Comparison of ENCODE assay signal across 8 mouse cellular contexts in genomic region chr11:54860256-54861038, GRCm38 (mm10). TPM values are rescaled to one million over a fixed set of nuclear protein-coding genes. Genes with fewer than 3 reads are reported as not detected.
A peak's percentile ranks its signal among the peaks of the same experiment; 100 is the strongest.
DNase-seq lines count a peak whose midpoint lies in the region; ATAC-seq and TF ChIP-seq lines count a peak whose summit lies in the region.

Gene Lyrm7 (minus strand): TSS chr11:54860916.

- H3K4me3 ChIP-seq in C2C12 (ENCODE audit: insufficient read depth, poor library complexity, severe bottlenecking) (peak within 1 kb of the TSS; percentile 48), myocyte (peak within 1 kb of the TSS; percentile 45)
- H3K4me3 ChIP-seq in erythroblast, embryonic 14.5 days (replicated peaks): peak within 1 kb of the TSS; percentile 73
- peak within 1 kb of the TSS; percentile 76 for H3K4me3 ChIP-seq in heart, embryonic 11.5 days (ENCODE audit: low read depth, low read length)
- peak within 1 kb of the TSS; percentile 77 for H3K4me3 ChIP-seq in kidney, embryonic 16.5 days (ENCODE audit: low read length)
- H3K4me3 ChIP-seq in liver, adult 2 months (ENCODE audit: insufficient read depth, low read depth, low read length): peak within 1 kb of the TSS; percentile 93

- peak; percentile 83; the same call in 1 of the 2 replicates for TF ChIP-seq POLR2A in brain, embryonic 14.5 days (IDR thresholded peaks at IDR 0.05; ENCODE audit: borderline replicate concordance, extremely low read depth, insufficient read depth, insufficient read length, poor library complexity, severe bottlenecking)
- peak; percentile 68 for TF ChIP-seq POLR2A in liver, adult 2 months (IDR thresholded peaks at IDR 0.05; ENCODE audit: extremely low read depth, insufficient read depth, low read length)
- peak; percentile 65 for TF ChIP-seq POLR2A in myocyte (IDR thresholded peaks at IDR 0.05; ENCODE audit: insufficient read length, low read depth)

- H3K9ac ChIP-seq in heart, embryonic 11.5 days (ENCODE audit: low read depth, low read length): peak within 1 kb of the TSS; percentile 81
- H3K9ac ChIP-seq in kidney, embryonic 16.5 days (replicated peaks; ENCODE audit: low read length): peak within 1 kb of the TSS; percentile 77
- H3K9ac ChIP-seq in liver, adult 2 months (ENCODE audit: low read depth, low read length): peak within 1 kb of the TSS; percentile 81

- no peaks in the 10 kb centered on the region for H3K79me3 ChIP-seq in C2C12 (ENCODE audit: low read depth)

- H3K79me2 ChIP-seq in C2C12 (ENCODE audit: control insufficient read depth, insufficient read depth) (no peaks in the 10 kb centered on the region), myocyte (ENCODE audit: control insufficient read depth, insufficient read depth) (no peaks in the 10 kb centered on the region)
- peaks cover 3% of the 10 kb centered on the region; the same call in 1 of the 2 replicates for H3K79me2 ChIP-seq in liver, adult 2 months (ENCODE audit: control insufficient read depth, insufficient read depth, low read length)

- peak within 1 kb of the TSS; percentile 95 for H3K27ac ChIP-seq in heart, embryonic 11.5 days (ENCODE audit: low read depth, low read length)
- peak within 1 kb of the TSS; percentile 87 for H3K27ac ChIP-seq in kidney, embryonic 16.5 days (ENCODE audit: low read length)
- peak within 1 kb of the TSS; percentile 93 for H3K27ac ChIP-seq in liver, adult 2 months (replicated peaks; ENCODE audit: insufficient read depth, low read depth, low read length)

- H3K4me2 ChIP-seq in heart, embryonic 11.5 days: peak within 1 kb of the TSS; percentile 84
- peak within 1 kb of the TSS; percentile 76 for H3K4me2 ChIP-seq in kidney, embryonic 16.5 days (replicated peaks; ENCODE audit: low read depth, low read length)
- peak within 1 kb of the TSS; percentile 93 for H3K4me2 ChIP-seq in myocyte (ENCODE audit: low read depth)

- H3K27me3 ChIP-seq in C2C12 (ENCODE audit: control insufficient read depth, insufficient read depth, insufficient read length) (no peaks in the 10 kb centered on the region), myocyte (ENCODE audit: control insufficient read depth, insufficient read depth, insufficient read length) (no peaks in the 10 kb centered on the region)
- no peaks in the 10 kb centered on the region for H3K27me3 ChIP-seq in erythroblast, embryonic 14.5 days (ENCODE audit: control insufficient read depth)
- H3K27me3 ChIP-seq in heart, embryonic 11.5 days (ENCODE audit: control insufficient read depth, insufficient read depth, low read length): no peaks in the 10 kb centered on the region
- H3K27me3 ChIP-seq in kidney, embryonic 16.5 days (ENCODE audit: insufficient read depth, low read length): no peaks in the 10 kb centered on the region
- H3K27me3 ChIP-seq in liver, adult 2 months (ENCODE audit: control insufficient read depth, insufficient read depth, low read length): no peaks in the 10 kb centered on the region
- H3K27me3 ChIP-seq in splenic B cell, adult 2 months (ENCODE audit: control insufficient read depth, insufficient read depth, low read length, poor library complexity, severe bottlenecking): no peaks in the 10 kb centered on the region

- H3ac ChIP-seq in C2C12 (ENCODE audit: control insufficient read depth, insufficient read length, low read depth) (peak within 1 kb of the TSS; percentile 91), myocyte (ENCODE audit: control insufficient read depth, insufficient read length) (peak within 1 kb of the TSS; percentile 31)

- H3K9me3 ChIP-seq in erythroblast, embryonic 14.5 days (ENCODE audit: control insufficient read depth, low read length): no peaks in the 10 kb centered on the region
- H3K9me3 ChIP-seq in heart, embryonic 11.5 days (replicated peaks; ENCODE audit: control insufficient read depth, low read length): no peaks in the 10 kb centered on the region
- no peaks in the 10 kb centered on the region for H3K9me3 ChIP-seq in kidney, embryonic 16.5 days (ENCODE audit: low read length)

- DNase-seq in brain, embryonic 14.5 days (ENCODE audit: low read depth): peak; percentile 100
- DNase-seq in liver, adult 2 months (ENCODE audit: extremely low read depth, low read depth, low spot score): peak; percentile 96
- peak; percentile 99 for DNase-seq in splenic B cell, adult 2 months (ENCODE audit: low read depth, low spot score)

- H3K4me1 ChIP-seq in erythroblast, embryonic 14.5 days (ENCODE audit: control insufficient read depth): peaks cover 36% of the 10 kb centered on the region
- H3K4me1 ChIP-seq in heart, embryonic 11.5 days (ENCODE audit: control insufficient read depth, insufficient read depth, low read length): peaks cover 2% of the 10 kb centered on the region; the same call in 1 of the 2 replicates
- peaks cover 6% of the 10 kb centered on the region for H3K4me1 ChIP-seq in kidney, embryonic 16.5 days (ENCODE audit: insufficient read depth, low read length)
- peaks cover 2% of the 10 kb centered on the region; the same call in 1 of the 2 replicates for H3K4me1 ChIP-seq in liver, adult 2 months (ENCODE audit: control insufficient read depth, insufficient read depth, low read length)

- ATAC-seq in heart, embryonic 11.5 days (replicated peaks; ENCODE audit: insufficient number of reproducible peaks, low FRiP score, low TSS enrichment): peak; percentile 94
- peak; percentile 97 for ATAC-seq in kidney, embryonic 16.5 days (ENCODE audit: low FRiP score, low TSS enrichment)

- WGBS in heart, embryonic 11.5 days (ENCODE audit: insufficient replicate concordance): under 1% methylated on average over 42 of the region's 42 CpGs
- WGBS in kidney, embryonic 16.5 days: 0% methylated on average over 42 of the region's 42 CpGs
- WGBS in liver, adult 2 months: 1% methylated on average over 42 of the region's 42 CpGs

- TF ChIP-seq CTCF in C2C12 (IDR thresholded peaks at IDR 0.05; ENCODE audit: control insufficient read depth, insufficient read depth, insufficient read length): no peak
- TF ChIP-seq CTCF in brain, embryonic 14.5 days (IDR thresholded peaks at IDR 0.05; ENCODE audit: borderline replicate concordance, extremely low read depth, insufficient read depth, insufficient read length): no peak
- TF ChIP-seq CTCF in liver, adult 2 months (IDR thresholded peaks at IDR 0.05; ENCODE audit: low read depth, low read length): no peak

- no peaks in the 10 kb centered on the region for H3K36me3 ChIP-seq in C2C12 (ENCODE audit: control insufficient read depth, insufficient read depth)
- H3K36me3 ChIP-seq in erythroblast, embryonic 14.5 days (ENCODE audit: control insufficient read depth): no peaks in the 10 kb centered on the region
- no peaks in the 10 kb centered on the region for H3K36me3 ChIP-seq in heart, embryonic 11.5 days (ENCODE audit: control insufficient read depth, insufficient read depth, low read length)
- H3K36me3 ChIP-seq in kidney, embryonic 16.5 days (ENCODE audit: insufficient read depth, low read length): no peaks in the 10 kb centered on the region
- no peaks in the 10 kb centered on the region for H3K36me3 ChIP-seq in liver, adult 2 months (ENCODE audit: control insufficient read depth, insufficient read depth, low read length)
- H3K36me3 ChIP-seq in myocyte (ENCODE audit: control insufficient read depth, insufficient read depth): no peaks in the 10 kb centered on the region
- H3K36me3 ChIP-seq in splenic B cell, adult 2 months (ENCODE audit: control insufficient read depth, insufficient read depth, low read length, poor library complexity, severe bottlenecking): no peaks in the 10 kb centered on the region

TF ChIP-seq in C2C12, 6 proteins besides CTCF, POLR2A, EP300 and RAD21:
- TF ChIP-seq CEBPB (IDR thresholded peaks at IDR 0.05; ENCODE audit: low read depth): no peak
- peak; percentile 56 for TF ChIP-seq MAX (IDR thresholded peaks at IDR 0.05)
- TF ChIP-seq MYOG (IDR thresholded peaks at IDR 0.05; ENCODE audit: control insufficient read depth, extremely low read depth, insufficient read length): no peak
- no peak for TF ChIP-seq FOSL1 (IDR thresholded peaks at IDR 0.05; ENCODE audit: insufficient read depth, low read length, poor library complexity, severe bottlenecking)
- no peak for TF ChIP-seq MYOD1 (IDR thresholded peaks at IDR 0.05; ENCODE audit: control insufficient read depth, insufficient read length, low read depth)

TF ChIP-seq in myocyte, 11 proteins besides CTCF, POLR2A, EP300 and RAD21:
- TF ChIP-seq MYOG (IDR thresholded peaks at IDR 0.05; ENCODE audit: control insufficient read depth in 1 of 3, insufficient read depth in 1 of 3, insufficient read length in 2 of 3, low read depth in 2 of 3): no peak
- no peak for TF ChIP-seq USF1 (IDR thresholded peaks at IDR 0.05; ENCODE audit: low read depth)
- TF ChIP-seq SRF (IDR thresholded peaks at IDR 0.05; ENCODE audit: control insufficient read depth, insufficient read length, low read depth): no peak
- no peak for TF ChIP-seq TCF3 (IDR thresholded peaks at IDR 0.05; ENCODE audit: insufficient read length, low read depth)
- no peak for TF ChIP-seq E2F4 (IDR thresholded peaks at IDR 0.05; ENCODE audit: insufficient read depth)
TF ChIP-seq in myocyte: peak in this region for 0.

RNA-seq across cellular contexts. Expression of gene Lyrm7, which starts in this region (rescaled TPM):
- 0.25 TPM for polyA plus RNA-seq in C2C12 (2012; fragmentation: generic; extraction: Trizol)
- polyA plus RNA-seq in brain, embryonic 14.5 days (2012; rRNA removed): 6.5 and 7.6 TPM in 2 replicates
- polyA plus RNA-seq in erythroblast, embryonic 14.5 days (2012): not detected in 2 replicates
- 16.5 and 19.1 TPM in 2 replicates for polyA plus RNA-seq in heart, embryonic 11.5 days (2014; fragmentation: Nextera tagmentation; extraction: Ambion mirVana)
- polyA plus RNA-seq in kidney, embryonic 16.5 days (2015; fragmentation: Nextera tagmentation; extraction: Ambion mirVana): 6.3 and 9.2 TPM in 2 replicates
- 1.3 and 1.8 TPM in 2 replicates for total RNA-seq in liver, adult 2 months (2014; rRNA removed)
- polyA plus RNA-seq in liver, adult 2 months (2012; rRNA removed): 0.46 and 1.2 TPM in 2 replicates
- 2.2 TPM for polyA plus RNA-seq in myocyte (2012; fragmentation: generic; extraction: Trizol)

Comparison
In these comparisons a context has a peak if more than half of its experiments do, and no peak if none do; other contexts are left out.
1. Peak in every context shown above with its lines: DNase-seq, ATAC-seq, H3K4me3 ChIP-seq and H3K27ac ChIP-seq.